Comparison of ENCODE assay signal across 33 mouse cellular contexts in genomic region chr7:44531207-44531606, GRCm38 (mm10). TPM values are rescaled to one million over a fixed set of nuclear protein-coding genes. Genes with fewer than 3 reads are reported as not detected.
DNase-seq lines count a peak whose midpoint lies in the region; ATAC-seq and TF ChIP-seq lines count a peak whose summit lies in the region.
"Had no signal": no experiment of that assay in that cellular context is flagged by ENCODE, and none has a peak within 500 bp of the region (broad histone marks: within the 10 kb centered on the region; RNA-seq: fewer than 3 reads in every experiment).

No protein-coding gene starts in this region.

- no peak for ATAC-seq in heart, embryonic 16.5 days (replicated peaks; ENCODE audit: extremely low read depth, insufficient read depth, low FRiP score)
- ATAC-seq: CD4-positive, CD25-positive, alpha-beta regulatory T cell, adult 4 months; forebrain, embryonic 14.5 days; inflammation-experienced regulatory T-cells, adult 6 months; midbrain, embryonic 15.5 days had no signal

- H3K27ac ChIP-seq in heart, embryonic 16.5 days (ENCODE audit: low read length) = no peak overlapping the region; the same call in 1 of the 2 replicates
- no peak overlapping the region for H3K27ac ChIP-seq in small intestine, adult 2 months (ENCODE audit: insufficient read depth, low read depth, low read length)
- H3K27ac ChIP-seq: hindbrain, embryonic 10.5 days; hindbrain, embryonic 15.5 days; kidney, embryonic 15.5 days; layer of hippocampus, adult 2 months; liver, embryonic 15.5 days; lung, embryonic 15.5 days; midbrain, embryonic 10.5 days; midbrain, embryonic 15.5 days; neural tube, embryonic 15.5 days had no signal

- no peaks in the 10 kb centered on the region for H3K9me3 ChIP-seq in heart, embryonic 16.5 days (replicated peaks; ENCODE audit: control insufficient read depth, low read length)
- H3K9me3 ChIP-seq: heart, embryonic 12.5 days; hindbrain, embryonic 10.5 days; hindbrain, embryonic 15.5 days; kidney, embryonic 15.5 days; liver, embryonic 15.5 days; lung, embryonic 15.5 days; midbrain, embryonic 10.5 days; midbrain, embryonic 15.5 days; neural tube, embryonic 15.5 days had no signal

- no peak for TF ChIP-seq POLR2A in small intestine, adult 2 months (IDR thresholded peaks at IDR 0.05; ENCODE audit: low read depth, low read length)

- H3K4me1 ChIP-seq in heart, embryonic 16.5 days (ENCODE audit: control insufficient read depth, insufficient read depth, low read length) = peaks cover 4% of the 10 kb centered on the region; the same call in 1 of the 2 replicates
- peaks cover 10% of the 10 kb centered on the region; the same call in 1 of the 2 replicates for H3K4me1 ChIP-seq in small intestine, adult 2 months (ENCODE audit: control insufficient read depth, insufficient read depth, insufficient read length, low read length)

- no peak overlapping the region for H3K9ac ChIP-seq in heart, embryonic 16.5 days (ENCODE audit: low read length)
- H3K9ac ChIP-seq: heart, embryonic 12.5 days; hindbrain, embryonic 15.5 days; kidney, embryonic 15.5 days; liver, embryonic 15.5 days; lung, embryonic 15.5 days; midbrain, embryonic 15.5 days; neural tube, embryonic 15.5 days had no signal

- DNase-seq in heart, adult 8-10 months (ENCODE audit: low spot score) = no peak
- peak; percentile 63 for DNase-seq in thymus, postnatal 14 days
- no peak for DNase-seq in thymus, adult 18-20 months
- peak; percentile 86 for DNase-seq in splenic B cell, adult 2 months (ENCODE audit: low read depth, low spot score)
- no peak for DNase-seq in gastrocnemius, postnatal 10 days
- no peak for DNase-seq in kidney, adult 18-20 months
- DNase-seq: adrenal gland, postnatal 36 days; cerebellum, adult 2 months; cerebellum, postnatal 14 days; gastrocnemius, postnatal 36 days; heart, adult 18-20 months; heart, postnatal 14 days; kidney, adult 11 months; left cerebral cortex, postnatal 4 days; liver; right cerebral cortex, postnatal 25 days had no signal

- no peak for TF ChIP-seq CTCF in small intestine, adult 2 months (IDR thresholded peaks at IDR 0.05; ENCODE audit: extremely low read depth, insufficient read length, insufficient replicate concordance, low read depth, low read length)

- H3K4me3 ChIP-seq in heart, embryonic 16.5 days (ENCODE audit: low read length) = peak overlapping the region; percentile 4; the same call in 1 of the 2 replicates
- H3K4me3 ChIP-seq in small intestine, adult 2 months (ENCODE audit: low read depth, low read length) = peak overlapping the region; percentile 31; the same call in 1 of the 2 replicates
- H3K4me3 ChIP-seq: heart, embryonic 12.5 days; hindbrain, embryonic 10.5 days; hindbrain, embryonic 15.5 days; kidney, embryonic 15.5 days; layer of hippocampus, adult 2 months; liver, embryonic 15.5 days; lung, embryonic 15.5 days; midbrain, embryonic 10.5 days; midbrain, embryonic 15.5 days; neural tube, embryonic 15.5 days had no signal

- peaks cover 14% of the 10 kb centered on the region for H3K36me3 ChIP-seq in heart, embryonic 16.5 days (ENCODE audit: control insufficient read depth, insufficient read depth)
- peaks cover 2% of the 10 kb centered on the region; the same call in 1 of the 2 replicates for H3K36me3 ChIP-seq in small intestine, adult 2 months (ENCODE audit: control insufficient read depth, insufficient read depth, low read length)
- peaks cover 25% of the 10 kb centered on the region for H3K36me3 ChIP-seq in splenic B cell, adult 2 months (ENCODE audit: control insufficient read depth, insufficient read depth, low read length, poor library complexity, severe bottlenecking)
- H3K36me3 ChIP-seq: hindbrain, embryonic 15.5 days; midbrain, embryonic 15.5 days; neural tube, embryonic 15.5 days had no signal

- WGBS in heart, embryonic 16.5 days = 26% methylated on average over 5 of the region's 5 CpGs
- 64% methylated on average over 5 of the region's 5 CpGs for WGBS in small intestine, adult 2 months

- H3K27me3 ChIP-seq in heart, embryonic 16.5 days (ENCODE audit: control insufficient read depth, insufficient read depth, low read length) = peaks cover 11% of the 10 kb centered on the region
- H3K27me3 ChIP-seq in small intestine, adult 2 months (ENCODE audit: control insufficient read depth, insufficient read depth, low read length) = no peaks in the 10 kb centered on the region
- H3K27me3 ChIP-seq in splenic B cell, adult 2 months (ENCODE audit: control insufficient read depth, insufficient read depth, low read length, poor library complexity, severe bottlenecking) = no peaks in the 10 kb centered on the region

- no peak overlapping the region for H3K4me2 ChIP-seq in heart, embryonic 16.5 days (ENCODE audit: low read depth, low read length)
- H3K4me2 ChIP-seq: heart, embryonic 12.5 days; hindbrain, embryonic 15.5 days; kidney, embryonic 15.5 days; liver, embryonic 15.5 days; lung, embryonic 15.5 days; midbrain, embryonic 15.5 days; neural tube, embryonic 15.5 days had no signal

RNA-seq across cellular contexts. Expression of gene Spib, which starts 0.7 kb away (rescaled TPM):
- 4.0 and 5.9 TPM in 2 replicates for polyA plus RNA-seq in heart, embryonic 16.5 days (2015; fragmentation: Nextera tagmentation; extraction: Ambion mirVana)
- 1 to 10 TPM in 1 of 4 experiments, under 1 TPM in 3; 0.13 to 1.3 (median 0.27) TPM for total RNA-seq in heart, adult 8-10 months (2022)
- polyA plus RNA-seq in small intestine, adult 2 months (2012; rRNA removed) = 8.6 and 18.7 TPM in 2 replicates
- total RNA-seq in gastrocnemius, postnatal 10 days (2021) = 1 to 10 TPM in 1 of 2 experiments, not detected in 1; 1.2 TPM
- total RNA-seq: gastrocnemius, postnatal 36 days had no signal
- polyA plus RNA-seq: forebrain, embryonic 14.5 days; heart, embryonic 12.5 days; hindbrain, embryonic 10.5 days; hindbrain, embryonic 15.5 days; midbrain, embryonic 10.5 days; neural tube, embryonic 15.5 days had no signal

RNA-seq across cellular contexts. Expression of gene Mybpc2, which starts 6.8 kb away (rescaled TPM):
- 4.5 and 4.6 TPM in 2 replicates for polyA plus RNA-seq in heart, embryonic 16.5 days (2015; fragmentation: Nextera tagmentation; extraction: Ambion mirVana)
- total RNA-seq in heart, adult 8-10 months (2022) = 10 to 100 TPM; 14.6 to 21.4 (median 17.7) TPM
- 0.13 TPM in 2 replicates for polyA plus RNA-seq in small intestine, adult 2 months (2012; rRNA removed)
- total RNA-seq in gastrocnemius, postnatal 10 days (2021) = 1,000 to 10,000 TPM; 2,219 to 2,666 TPM
- total RNA-seq: adrenal gland, postnatal 36 days; layer of hippocampus, adult 2 months; layer of hippocampus, postnatal 25 days; megakaryocyte progenitor cell, adult 5-6 weeks had no signal
- polyA plus RNA-seq: CD4-positive, CD25-positive, alpha-beta regulatory T cell, adult 4 months; inflammation-experienced regulatory T-cells, adult 6 months had no signal

RNA-seq across cellular contexts. Expression of gene Pold1, which starts 17.4 kb away (rescaled TPM):
- polyA plus RNA-seq in heart, embryonic 16.5 days (2015; fragmentation: Nextera tagmentation; extraction: Ambion mirVana) = 61.1 and 70.5 TPM in 2 replicates
- total RNA-seq in heart, adult 8-10 months (2022) = 10 to 100 TPM; 13.4 to 15.9 (median 14.9) TPM
- polyA plus RNA-seq in small intestine, adult 2 months (2012; rRNA removed) = 27.3 and 46.9 TPM in 2 replicates
- 10 to 100 TPM in 1 of 2 experiments, 1 to 10 TPM in 1; 8.1 to 14.7 TPM for total RNA-seq in gastrocnemius, postnatal 10 days (2021)

RNA-seq across cellular contexts. Expression of gene Nr1h2, which starts 22.5 kb away (rescaled TPM):
- 64.3 and 73.5 TPM in 2 replicates for polyA plus RNA-seq in heart, embryonic 16.5 days (2015; fragmentation: Nextera tagmentation; extraction: Ambion mirVana)
- total RNA-seq in heart, adult 8-10 months (2022) = 10 to 100 TPM; 42.6 to 56.6 (median 45.5) TPM
- 174 and 295 TPM in 2 replicates for polyA plus RNA-seq in small intestine, adult 2 months (2012; rRNA removed)
- 10 to 100 TPM; 27.4 to 35.4 TPM for total RNA-seq in gastrocnemius, postnatal 10 days (2021)

RNA-seq across cellular contexts. Expression of gene Fam71e1, which starts 34.8 kb away (rescaled TPM):
- 6.8 and 7.6 TPM in 2 replicates for polyA plus RNA-seq in heart, embryonic 16.5 days (2015; fragmentation: Nextera tagmentation; extraction: Ambion mirVana)
- 1 to 10 TPM; 2.5 to 6.7 (median 3.3) TPM for total RNA-seq in heart, adult 8-10 months (2022)
- 0.88 and 2.0 TPM in 2 replicates for polyA plus RNA-seq in small intestine, adult 2 months (2012; rRNA removed)
- 1 to 10 TPM; 4.3 to 5.7 TPM for total RNA-seq in gastrocnemius, postnatal 10 days (2021)

Comparison
In these comparisons a context has a peak if more than half of its experiments do, and no peak if none do; other contexts are left out.
1. DNase-seq: peak in thymus, postnatal 14 days (single experiment) and splenic B cell, adult 2 months (single experiment); none in heart, adult 8-10 months (single experiment), thymus, adult 18-20 months (0 of 2), gastrocnemius, postnatal 10 days (single experiment) and kidney, adult 18-20 months (single experiment).
2. RNA of gene Mybpc2, which starts 6.8 kb away (total RNA-seq): 2,219 to 2,666 TPM in gastrocnemius, postnatal 10 days; 14.6 to 21.4 TPM in heart, adult 8-10 months; every median in the first group is over 10 times any median in the second.